Mouse (Mus musculus): ENCODE measurements around the gene Sh3bp1.

DNA sequence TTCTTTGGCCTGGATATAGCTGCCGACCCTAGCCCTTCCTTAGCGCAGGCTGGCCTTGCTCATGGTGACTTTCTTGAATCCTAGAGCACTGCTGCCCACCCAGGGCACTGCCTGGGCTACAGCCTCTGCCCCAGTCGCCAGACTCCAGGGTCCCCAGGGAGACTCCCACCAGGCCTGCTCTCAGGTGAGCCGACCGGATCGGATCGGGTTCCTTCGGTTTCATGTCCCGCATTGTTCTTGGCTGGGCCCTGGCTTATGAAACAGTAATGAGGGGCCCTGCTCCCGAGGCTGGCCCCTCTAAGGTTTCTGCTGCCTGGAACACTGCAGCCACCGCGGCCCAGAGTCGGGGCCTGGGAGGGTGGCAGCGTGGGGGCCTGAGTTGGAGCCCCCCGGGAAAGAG, 57.5 kb downstream of the Sh3bp1 start:
- no peak for TF ChIP-seq CTCF (IDR thresholded peaks at IDR 0.05; ENCODE audit: low read depth)
- TF ChIP-seq EP300 (optimal IDR thresholded peaks at IDR 0.05) = no peak

Measured in stomach, postnatal 0 days (tissue).